Mouse (Mus musculus) MEL (cell line): ENCODE measurements around the gene Agbl5. TPM values are rescaled to one million over a fixed set of nuclear protein-coding genes. Genes with fewer than 3 reads are reported as not detected.
A peak's percentile ranks its signal among the peaks of the same experiment; 100 is the strongest.

Source experiments
- DNase-seq: peaks from one replicate; pipeline ENCODE4 v3.0.0; 2011; ENCODE audit warnings: low read depth, low spot score
- H3K27ac ChIP-seq: 2 replicates; pipeline ENCODE4 v1.5.1; 2012; ENCODE audit warnings: low read depth, mild to moderate bottlenecking, control low read depth, low read length, moderate library complexity; ENCODE audit not compliant: control insufficient read depth
- H3K27me3 ChIP-seq, 2 experiments: fragments of 150-350 bp in 1 of 2; sonication (generic) in 1 of 2; 2 replicates each; pipeline ENCODE4 v1.6.1; 2012; ENCODE audit warnings: low read length in 2 of 2, mild to moderate bottlenecking in 2 of 2, improper control_type of control experiment in 1 of 2, moderate library complexity in 1 of 2; ENCODE audit not compliant: insufficient read depth in 2 of 2, control insufficient read depth in 1 of 2
- H3K36me3 ChIP-seq, 2 experiments: 2 replicates each; pipeline ENCODE4 v1.6.1; 2012 to 2014; ENCODE audit warnings: low read length in 2 of 2, improper control_type of control experiment in 1 of 2, inconsistent platforms in 1 of 2, mild to moderate bottlenecking in 1 of 2; ENCODE audit not compliant: insufficient read depth in 2 of 2, control insufficient read depth in 1 of 2
- H3K4me1 ChIP-seq, 2 experiments: fragments of 150-350 bp in 1 of 2; sonication (generic) in 1 of 2; 2 replicates each; pipeline ENCODE4 v1.6.1; 2012; ENCODE audit warnings: low read length in 2 of 2, improper control_type of control experiment in 1 of 2, mild to moderate bottlenecking in 1 of 2; ENCODE audit not compliant: insufficient read depth in 2 of 2, control insufficient read depth in 1 of 2
- H3K4me3 ChIP-seq, 2 experiments: fragments of 150-350 bp in 1 of 2; sonication (generic) in 1 of 2; 2 replicates each; pipeline ENCODE4 v1.5.1; 2012; ENCODE audit warnings: low read depth in 2 of 2, low read length in 2 of 2, mild to moderate bottlenecking in 2 of 2, moderate library complexity in 2 of 2, control low read depth in 1 of 2, improper control_type of control experiment in 1 of 2; ENCODE audit not compliant: control insufficient read depth in 1 of 2, insufficient read depth in 1 of 2
- H3K79me2 ChIP-seq: 2 replicates; pipeline ENCODE4 v1.6.1; 2012; ENCODE audit warnings: mild to moderate bottlenecking, low read length, moderate library complexity; ENCODE audit not compliant: control insufficient read depth, poor library complexity, insufficient read depth
- H3K9ac ChIP-seq: 2 replicates; pipeline ENCODE4 v1.6.1; 2012; ENCODE audit warnings: low read depth, mild to moderate bottlenecking, control low read depth, low read length, moderate library complexity; ENCODE audit not compliant: control insufficient read depth, poor library complexity, severe bottlenecking
- H3K9me3 ChIP-seq: fragments of 150-350 bp; sonication (generic); replicated peaks from 2 replicates; pipeline ENCODE4 v1.6.1; 2012; ENCODE audit warnings: mild to moderate bottlenecking, low read length, improper control_type of control experiment, moderate library complexity; ENCODE audit not compliant: insufficient read depth
- CHD1 ChIP-seq: IDR thresholded peaks from 2 replicates; pipeline ENCODE4 v1.6.1; 2012; ENCODE audit warnings: low read depth, mild to moderate bottlenecking, inconsistent platforms, low read length, improper control_type of control experiment
- CTCF ChIP-seq, 3 experiments: IDR thresholded peaks in 2 of 3; conservative IDR thresholded peaks in 1 of 3; 2 replicates each; pipeline ENCODE4 v1.5.1; 2011 to 2012; ENCODE audit warnings: low read length in 3 of 3, low read depth in 2 of 3, mild to moderate bottlenecking in 2 of 3, improper control_type of control experiment in 1 of 3, inconsistent platforms in 1 of 3, mixed read lengths in 1 of 3, moderate library complexity in 1 of 3; ENCODE audit not compliant: control insufficient read depth in 1 of 3, insufficient read depth in 1 of 3, poor library complexity in 1 of 3, severe bottlenecking in 1 of 3
- E2F4 ChIP-seq: IDR thresholded peaks from 2 replicates; pipeline ENCODE4 v1.6.1; 2011; ENCODE audit warnings: low read depth, low read length, improper control_type of control experiment, borderline replicate concordance
- ELF1 ChIP-seq: IDR thresholded peaks from 2 replicates; pipeline ENCODE4 v1.6.1; 2014; ENCODE audit warnings: low read depth, mild to moderate bottlenecking, inconsistent platforms, low read length, improper control_type of control experiment, moderate library complexity
- EP300 ChIP-seq, 2 experiments: IDR thresholded peaks; 2 replicates each; pipeline ENCODE4 v1.6.1; 2011; ENCODE audit warnings: improper control_type of control experiment in 2 of 2, low read length in 2 of 2, low read depth in 1 of 2, mild to moderate bottlenecking in 1 of 2
- ETS1 ChIP-seq: IDR thresholded peaks from 2 replicates; pipeline ENCODE4 v1.6.1; 2012; ENCODE audit warnings: low read depth, mild to moderate bottlenecking, inconsistent platforms, low read length, improper control_type of control experiment, moderate library complexity
- GATA1 ChIP-seq: IDR thresholded peaks from 2 replicates; pipeline ENCODE4 v1.6.1; 2011; ENCODE audit warnings: low read depth, low read length, improper control_type of control experiment
- JUND ChIP-seq: IDR thresholded peaks from 2 replicates; pipeline ENCODE4 v1.6.1; 2011; ENCODE audit warnings: low read depth, mild to moderate bottlenecking, improper control_type of control experiment, low read length
- MEF2A ChIP-seq: IDR thresholded peaks from 2 replicates; pipeline ENCODE4 v1.6.1; 2014; ENCODE audit warnings: low read depth, mild to moderate bottlenecking, inconsistent platforms, low read length, improper control_type of control experiment; ENCODE audit not compliant: poor library complexity, insufficient replicate concordance, severe bottlenecking; ENCODE audit errors: extremely low read depth
- MXI1 ChIP-seq: IDR thresholded peaks from 2 replicates; pipeline ENCODE4 v1.6.1; 2011; ENCODE audit warnings: mild to moderate bottlenecking, low read depth, low read length, improper control_type of control experiment
- POLR2AphosphoS2 ChIP-seq: IDR thresholded peaks from 2 replicates; pipeline ENCODE4 v1.6.1; 2011; ENCODE audit warnings: low read length, improper control_type of control experiment
- POLR2AphosphoS5 ChIP-seq: IDR thresholded peaks from 2 replicates; pipeline ENCODE4 v1.6.1; 2012; ENCODE audit warnings: low read depth, borderline replicate concordance, mild to moderate bottlenecking, inconsistent platforms, low read length, moderate library complexity, mixed read lengths
- RAD21 ChIP-seq: IDR thresholded peaks from 2 replicates; pipeline ENCODE4 v1.6.1; 2011; ENCODE audit warnings: mild to moderate bottlenecking, low read depth, low read length, improper control_type of control experiment
- SIN3A ChIP-seq: IDR thresholded peaks from 2 replicates; pipeline ENCODE4 v1.6.1; 2012; ENCODE audit warnings: low read length, improper control_type of control experiment, inconsistent platforms
- TBP ChIP-seq: IDR thresholded peaks from 2 replicates; pipeline ENCODE4 v1.8.0; 2011; ENCODE audit warnings: low read depth, low read length, improper control_type of control experiment
- ZC3H11A ChIP-seq: IDR thresholded peaks from 2 replicates; pipeline ENCODE4 v1.6.1; 2012; ENCODE audit warnings: low read depth, mild to moderate bottlenecking, inconsistent platforms, low read length, improper control_type of control experiment
- ZMIZ1 ChIP-seq: IDR thresholded peaks from 2 replicates; pipeline ENCODE4 v1.6.1; 2012; ENCODE audit warnings: low read depth, mild to moderate bottlenecking, inconsistent platforms, low read length, improper control_type of control experiment, moderate library complexity
- polyA plus RNA-seq, 2 experiments: library from polyadenylated mRNA; stranded (reverse) in 1 of 2; unstranded in 1 of 2; fragments of >175 nt in 1 of 2; fragments of >200 nt in 1 of 2; gene quantifications; 2 replicates each; pipeline versions ENCODE4 v1.2.1 to v1.2.4; 2012; ENCODE audit warnings: low replicate concordance in 2 of 2, low read depth in 1 of 2; ENCODE audit not compliant: insufficient read length in 2 of 2, insufficient read depth in 1 of 2, missing spikeins in 1 of 2
- total RNA-seq: library from RNA; depleted of rRNA; stranded (reverse); fragments of 300-350 nt; gene quantifications from 2 replicates; pipeline ENCODE4 v1.2.3, GENCODE M21; 2012

The Agbl5 gene
- total and polyA plus RNA-seq, 3 experiments = 10.6 to 45.0 TPM; not detected in 1

DNA sequence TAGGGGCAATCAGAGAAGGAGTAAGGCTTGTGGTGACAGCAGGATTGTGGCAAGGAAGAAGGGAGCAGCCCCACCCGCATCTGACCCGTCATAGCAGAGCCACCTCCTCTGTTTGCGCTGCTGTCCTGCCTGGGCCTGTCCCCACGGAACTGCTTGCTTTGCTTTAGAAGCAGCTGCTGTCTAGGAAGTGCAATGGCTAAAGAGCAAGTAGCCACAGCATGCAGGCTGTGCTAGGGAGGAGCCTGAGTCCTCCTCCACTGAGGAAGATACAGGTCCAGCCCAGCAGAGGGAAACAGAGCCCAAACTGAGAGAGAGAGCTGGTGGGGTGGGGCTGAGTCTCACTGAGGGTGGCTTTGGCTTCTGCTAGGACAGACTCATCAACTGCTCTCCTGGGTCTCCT is 24.6 kb upstream of the Agbl5 start:
- Histone ChIP-seq H3K79me2 (no peaks in the 10 kb centered on the region), H3K27me3 (peaks cover 7 to 16% of the 10 kb centered on the region in 2 experiments), H3K4me3 (no peak overlapping the region), H3K9me3 (no peaks in the 10 kb centered on the region), H3K4me1 (peaks cover 0 to 3% of the 10 kb centered on the region in 2 experiments; a peak in 2 of 4 replicates), H3K27ac (no peak overlapping the region), H3K36me3 (no peaks in the 10 kb centered on the region), H3K9ac (no peak overlapping the region)
- DNase-seq = no peak
- TF ChIP-seq CTCF (IDR thresholded peaks at IDR 0.05 in 2 of 3, conservative IDR thresholded peaks at IDR 0.05 in 1 of 3; ENCODE audit: control insufficient read depth in 1 of 3, insufficient read depth in 1 of 3, low read depth in 2 of 3, low read length in 3 of 3, poor library complexity in 1 of 3, severe bottlenecking in 1 of 3) (peak in 1 of 3 experiments; percentile 10; a peak in 1 of 6 replicates), RAD21 (peak; percentile 9), ELF1 (no peak), JUND (no peak), CHD1 (no peak)

DNA sequence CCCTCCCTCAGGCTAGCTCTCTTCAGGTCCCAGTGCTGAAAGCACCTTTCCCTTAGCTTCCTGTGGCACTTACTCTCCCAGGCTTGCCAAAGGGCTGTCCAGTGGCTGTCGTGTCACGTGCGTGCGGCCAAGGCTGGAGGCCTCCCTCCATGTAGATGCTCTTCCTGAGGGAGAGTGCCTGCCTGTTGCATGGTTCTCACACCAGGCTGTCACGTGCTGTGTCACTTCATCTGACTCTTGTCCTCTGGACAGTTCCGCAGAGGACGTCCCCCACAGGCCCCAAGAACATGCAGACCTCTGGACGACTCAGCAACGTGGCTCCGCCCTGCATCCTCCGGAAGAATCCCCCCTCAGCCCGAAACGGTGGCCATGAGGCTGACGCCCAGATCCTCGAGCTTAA is 24.2 kb upstream of the Agbl5 start:
- Histone ChIP-seq H3K27ac (no peak overlapping the region), H3K36me3 (0 out of 4 replicates have a peak, but pooled peaks cover 0 to 2% of the 10 kb centered on the region in 2 experiments), H3K79me2 (no peaks in the 10 kb centered on the region; the same call in 1 of the 2 replicates), H3K4me3 (no peak overlapping the region), H3K4me1 (peaks cover 0 to 7% of the 10 kb centered on the region in 2 experiments; a peak in 2 of 4 replicates), H3K9me3 (no peaks in the 10 kb centered on the region), H3K27me3 (peaks cover 7 to 16% of the 10 kb centered on the region in 2 experiments), H3K9ac (no peak overlapping the region)
- no peak for TF ChIP-seq MXI1
- no peak for DNase-seq

DNA sequence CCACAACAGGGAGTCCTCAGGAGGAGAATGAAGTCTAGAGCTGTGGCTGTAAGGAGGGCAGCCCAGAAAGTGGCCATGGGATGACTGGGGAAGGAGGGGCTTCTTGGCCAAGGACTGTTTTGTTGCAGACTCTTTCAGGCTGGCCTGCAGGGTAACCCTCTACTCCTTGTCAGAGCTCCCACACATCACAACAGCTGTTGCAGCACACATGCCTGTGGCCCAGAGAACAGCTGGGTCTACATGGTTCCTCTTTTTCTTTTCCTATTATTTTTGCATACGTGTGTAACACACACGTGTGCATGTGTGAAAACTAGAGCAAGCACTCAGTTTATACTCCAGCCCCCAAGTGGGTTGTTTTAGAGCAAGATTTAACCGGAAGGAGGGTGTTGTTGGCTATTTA is 21.6 kb upstream of the Agbl5 start:
- Histone ChIP-seq H3K79me2 (peaks cover 13% of the 10 kb centered on the region), H3K9ac (no peak overlapping the region), H3K27ac (no peak overlapping the region), H3K4me1 (peaks cover 3 to 13% of the 10 kb centered on the region in 2 experiments), H3K36me3 (peaks cover 7 to 9% of the 10 kb centered on the region in 2 experiments), H3K9me3 (no peaks in the 10 kb centered on the region), H3K4me3 (no peak overlapping the region), H3K27me3 (peaks cover 2 to 4% of the 10 kb centered on the region in 2 experiments; a peak in 2 of 4 replicates)
- TF ChIP-seq POLR2AphosphoS2 = no peak
- TF ChIP-seq GATA1 = no peak
- TF ChIP-seq ETS1 = peak; percentile 86
- DNase-seq = no peak

DNA sequence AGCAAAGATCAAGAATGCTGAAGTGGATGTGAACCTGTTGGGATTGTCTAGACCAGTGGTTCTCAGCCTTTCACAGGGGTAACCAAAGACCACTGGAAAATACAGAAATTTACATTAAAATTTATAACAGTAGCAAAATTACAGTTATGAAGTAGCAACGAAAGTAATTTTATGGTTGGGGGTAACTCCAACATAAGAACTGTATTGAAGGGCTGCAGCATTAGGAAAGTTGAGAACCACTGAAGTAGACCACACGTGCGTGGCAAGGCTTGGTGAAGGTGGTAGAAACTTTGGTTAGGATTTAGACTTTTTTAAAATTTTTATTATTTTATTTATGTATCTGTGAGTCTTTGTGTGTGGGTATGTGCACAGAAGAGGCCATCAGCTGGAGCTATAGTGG is 20.8 kb upstream of the Agbl5 start, which contains the start of gene Tmem214:
Gene Tmem214 (plus strand): TSS at position 301 of the 400 bp plus-strand sequence.
- Histone ChIP-seq H3K27ac (no peak within 1 kb of the TSS), H3K9me3 (no peaks in the 10 kb centered on the region), H3K79me2 (peaks cover 13% of the 10 kb centered on the region), H3K4me1 (peaks cover 3 to 13% of the 10 kb centered on the region in 2 experiments), H3K27me3 (no peaks in the 10 kb centered on the region), H3K9ac (no peak within 1 kb of the TSS; the same call in 1 of the 2 replicates), H3K4me3 (no peak within 1 kb of the TSS), H3K36me3 (peaks cover 9% of the 10 kb centered on the region in 2 experiments)
- TF ChIP-seq E2F4 = no peak
- no peak for TF ChIP-seq ZC3H11A
- TF ChIP-seq SIN3A = no peak
- no peak for TF ChIP-seq EP300 (IDR thresholded peaks at IDR 0.05; ENCODE audit: low read depth in 1 of 2, low read length in 2 of 2)
- TF ChIP-seq POLR2AphosphoS5 = no peak
- TF ChIP-seq TBP = no peak
- TF ChIP-seq ZMIZ1 = no peak
- TF ChIP-seq JUND = no peak
- TF ChIP-seq MEF2A = no peak
- no peak for TF ChIP-seq ELF1
- TF ChIP-seq CTCF (IDR thresholded peaks at IDR 0.05 in 2 of 3, conservative IDR thresholded peaks at IDR 0.05 in 1 of 3; ENCODE audit: control insufficient read depth in 1 of 3, insufficient read depth in 1 of 3, low read depth in 2 of 3, low read length in 3 of 3, poor library complexity in 1 of 3, severe bottlenecking in 1 of 3) = no peak
- no peak for TF ChIP-seq POLR2AphosphoS2
- DNase-seq = no peak
